9 mouse cellular contexts compared by ENCODE assay signal in genomic region chr10:126979636-126980151, GRCm38 (mm10). TPM values are rescaled to one million over a fixed set of nuclear protein-coding genes. Genes with fewer than 3 reads are reported as not detected.
DNase-seq lines count a peak whose midpoint lies in the region; ATAC-seq and TF ChIP-seq lines count a peak whose summit lies in the region.
"Had no signal": no experiment of that assay in that cellular context is flagged by ENCODE, and none has a peak within 500 bp of the region (broad histone marks: within the 10 kb centered on the region; RNA-seq: fewer than 3 reads in every experiment).

No protein-coding gene starts in this region.

- H3K4me1 ChIP-seq in forebrain, embryonic 15.5 days = peaks cover 53% of the 10 kb centered on the region
- H3K4me1 ChIP-seq in hindbrain, postnatal 0 days (ENCODE audit: insufficient read depth, low read length) = peaks cover 39% of the 10 kb centered on the region
- H3K4me1 ChIP-seq in limb, embryonic 13.5 days = peaks cover 57% of the 10 kb centered on the region
- peaks cover 23% of the 10 kb centered on the region for H3K4me1 ChIP-seq in midbrain, postnatal 0 days (ENCODE audit: insufficient read depth, low read length)

- H3K4me3 ChIP-seq in forebrain, embryonic 15.5 days = peak overlapping the region; percentile 94
- peak overlapping the region; percentile 98 for H3K4me3 ChIP-seq in hindbrain, postnatal 0 days (ENCODE audit: low read length)
- peak overlapping the region; percentile 96 for H3K4me3 ChIP-seq in limb, embryonic 13.5 days
- H3K4me3 ChIP-seq in midbrain, postnatal 0 days (ENCODE audit: low read depth, low read length) = peak overlapping the region; percentile 96

- H3K27ac ChIP-seq in forebrain, embryonic 15.5 days (replicated peaks) = peak overlapping the region; percentile 100
- peak overlapping the region; percentile 99 for H3K27ac ChIP-seq in hindbrain, postnatal 0 days
- H3K27ac ChIP-seq in limb, embryonic 13.5 days = peak overlapping the region; percentile 100
- H3K27ac ChIP-seq in midbrain, postnatal 0 days (ENCODE audit: low read depth, low read length) = peak overlapping the region; percentile 99

- no peak for ATAC-seq in forebrain, embryonic 15.5 days (replicated peaks)
- ATAC-seq in hindbrain, postnatal 0 days = 0 out of 2 replicates have a peak, but pooled peaks have one; percentile 12
- no peak for ATAC-seq in limb, embryonic 13.5 days (ENCODE audit: low FRiP score, low read depth)
- ATAC-seq in midbrain, postnatal 0 days (ENCODE audit: low FRiP score) = peak; percentile 8; the same call in 1 of the 2 replicates

- no peaks in the 10 kb centered on the region for H3K9me3 ChIP-seq in forebrain, embryonic 15.5 days
- H3K9me3 ChIP-seq in hindbrain, postnatal 0 days (ENCODE audit: low read length) = no peaks in the 10 kb centered on the region
- no peaks in the 10 kb centered on the region for H3K9me3 ChIP-seq in limb, embryonic 13.5 days
- no peaks in the 10 kb centered on the region for H3K9me3 ChIP-seq in midbrain, postnatal 0 days (ENCODE audit: low read length)

- H3K4me2 ChIP-seq in forebrain, embryonic 15.5 days (replicated peaks) = peak overlapping the region; percentile 86
- H3K4me2 ChIP-seq in hindbrain, postnatal 0 days (ENCODE audit: low read depth, low read length) = peak overlapping the region; percentile 91
- H3K4me2 ChIP-seq in limb, embryonic 13.5 days (replicated peaks) = peak overlapping the region; percentile 99
- peak overlapping the region; percentile 89 for H3K4me2 ChIP-seq in midbrain, postnatal 0 days (ENCODE audit: low read depth, low read length, poor library complexity, severe bottlenecking)

- TF ChIP-seq POLR2A in brain, embryonic 14.5 days (IDR thresholded peaks at IDR 0.05; ENCODE audit: borderline replicate concordance, extremely low read depth, insufficient read depth, insufficient read length, poor library complexity, severe bottlenecking) = 0 out of 2 replicates have a peak, but pooled peaks have one; percentile 8

- H3K9ac ChIP-seq in forebrain, embryonic 15.5 days (replicated peaks) = peak overlapping the region; percentile 94
- peak overlapping the region; percentile 96 for H3K9ac ChIP-seq in hindbrain, postnatal 0 days (replicated peaks; ENCODE audit: low read length)
- H3K9ac ChIP-seq in limb, embryonic 13.5 days = peak overlapping the region; percentile 99
- H3K9ac ChIP-seq in midbrain, postnatal 0 days (replicated peaks; ENCODE audit: low read length, poor library complexity, severe bottlenecking) = peak overlapping the region; percentile 87

- no peaks in the 10 kb centered on the region for H3K27me3 ChIP-seq in forebrain, embryonic 15.5 days
- no peaks in the 10 kb centered on the region for H3K27me3 ChIP-seq in hindbrain, postnatal 0 days (ENCODE audit: insufficient read depth, low read length)
- no peaks in the 10 kb centered on the region for H3K27me3 ChIP-seq in limb, embryonic 13.5 days
- no peaks in the 10 kb centered on the region for H3K27me3 ChIP-seq in midbrain, postnatal 0 days (ENCODE audit: insufficient read depth, low read length)
- H3K27me3 ChIP-seq: Patski had no signal

- peak; percentile 58 for DNase-seq in gastrocnemius, postnatal 10 days
- no peak for DNase-seq in gastrocnemius, adult 18-20 months (ENCODE audit: low spot score)
- DNase-seq in brain, embryonic 14.5 days (ENCODE audit: low read depth) = no peak
- peak; percentile 70 for DNase-seq in hindbrain, postnatal 0 days (ENCODE audit: low spot score)
- peak; percentile 44 for DNase-seq in midbrain, postnatal 0 days (ENCODE audit: low spot score)
- DNase-seq in thymus, postnatal 0 days (ENCODE audit: low spot score) = peak; percentile 47

- no peaks in the 10 kb centered on the region for H3K36me3 ChIP-seq in forebrain, embryonic 15.5 days
- H3K36me3 ChIP-seq in hindbrain, postnatal 0 days (ENCODE audit: insufficient read depth, low read length) = no peaks in the 10 kb centered on the region
- peaks cover 14% of the 10 kb centered on the region; the same call in 1 of the 2 replicates for H3K36me3 ChIP-seq in limb, embryonic 13.5 days
- H3K36me3 ChIP-seq in midbrain, postnatal 0 days (ENCODE audit: insufficient read depth, low read length) = no peaks in the 10 kb centered on the region

- TF ChIP-seq CTCF in brain, embryonic 14.5 days (IDR thresholded peaks at IDR 0.05; ENCODE audit: borderline replicate concordance, extremely low read depth, insufficient read depth, insufficient read length) = no peak
- TF ChIP-seq CTCF in hindbrain, postnatal 0 days (IDR thresholded peaks at IDR 0.05; ENCODE audit: low read depth) = no peak
- no peak for TF ChIP-seq CTCF in midbrain, postnatal 0 days (IDR thresholded peaks at IDR 0.05)

- under 1% methylated on average over 46 of the region's 57 CpGs for WGBS in forebrain, embryonic 15.5 days
- under 1% methylated on average over 41 of the region's 57 CpGs for WGBS in hindbrain, postnatal 0 days
- WGBS in limb, embryonic 13.5 days = under 1% methylated on average over 55 of the region's 57 CpGs
- under 1% methylated on average over 41 of the region's 57 CpGs for WGBS in midbrain, postnatal 0 days

RNA-seq across cellular contexts. Expression of gene Ctdsp2, which starts 1.2 kb away (rescaled TPM):
- total RNA-seq in gastrocnemius, postnatal 10 days (2021) = 100 to 1,000 TPM; 135 to 155 TPM
- total RNA-seq in gastrocnemius, adult 18-20 months (2021) = 100 to 1,000 TPM in 1 of 2 experiments, 10 to 100 TPM in 1; 84.5 to 110 TPM
- 73.2 and 79.8 TPM in 2 replicates for polyA plus RNA-seq in brain, embryonic 14.5 days (2012; rRNA removed)
- polyA plus RNA-seq in forebrain, embryonic 15.5 days (2015; fragmentation: Nextera tagmentation; extraction: Ambion mirVana) = 26.0 and 26.9 TPM in 2 replicates
- 64.5 and 64.7 TPM in 2 replicates for total RNA-seq in hindbrain, postnatal 0 days (2014; rRNA removed)
- 15.0 and 16.7 TPM in 2 replicates for polyA plus RNA-seq in hindbrain, postnatal 0 days (2015; fragmentation: Nextera tagmentation; extraction: Ambion mirVana)
- polyA plus RNA-seq in limb, embryonic 13.5 days (2015; fragmentation: Nextera tagmentation; extraction: Ambion mirVana) = 78.2 and 78.9 TPM in 2 replicates
- 50.1 and 54.6 TPM in 2 replicates for total RNA-seq in midbrain, postnatal 0 days (2014; rRNA removed)
- polyA plus RNA-seq in midbrain, postnatal 0 days (2015; fragmentation: Nextera tagmentation; extraction: Ambion mirVana) = 10.2 and 11.2 TPM in 2 replicates
- polyA plus RNA-seq in thymus, postnatal 0 days (2015; fragmentation: Nextera tagmentation; extraction: Ambion mirVana) = 30.3 and 34.3 TPM in 2 replicates

RNA-seq across cellular contexts. Expression of gene Avil, which starts 20.8 kb away (rescaled TPM):
- total RNA-seq in gastrocnemius, postnatal 10 days (2021) = under 1 TPM; 0.33 to 0.95 TPM
- total RNA-seq in gastrocnemius, adult 18-20 months (2021) = 1 to 10 TPM; 2.9 to 3.6 TPM
- polyA plus RNA-seq in brain, embryonic 14.5 days (2012; rRNA removed) = 0.28 and 1.7 TPM in 2 replicates
- 0.26 and 0.45 TPM in 2 replicates for polyA plus RNA-seq in forebrain, embryonic 15.5 days (2015; fragmentation: Nextera tagmentation; extraction: Ambion mirVana)
- 0.52 and 1.3 TPM in 2 replicates for total RNA-seq in hindbrain, postnatal 0 days (2014; rRNA removed)
- polyA plus RNA-seq in hindbrain, postnatal 0 days (2015; fragmentation: Nextera tagmentation; extraction: Ambion mirVana) = 0.98 and 1.4 TPM in 2 replicates
- 0.32 and 0.56 TPM in 2 replicates for polyA plus RNA-seq in limb, embryonic 13.5 days (2015; fragmentation: Nextera tagmentation; extraction: Ambion mirVana)
- 0.90 and 2.0 TPM in 2 replicates for total RNA-seq in midbrain, postnatal 0 days (2014; rRNA removed)
- polyA plus RNA-seq in midbrain, postnatal 0 days (2015; fragmentation: Nextera tagmentation; extraction: Ambion mirVana) = 1.2 and 1.3 TPM in 2 replicates
- 0.98 and 1.0 TPM in 2 replicates for polyA plus RNA-seq in thymus, postnatal 0 days (2015; fragmentation: Nextera tagmentation; extraction: Ambion mirVana)

RNA-seq across cellular contexts. Expression of gene Tsfm, which starts 50.9 kb away (rescaled TPM):
- total RNA-seq in gastrocnemius, postnatal 10 days (2021) = 10 to 100 TPM; 23.5 to 29.5 TPM
- total RNA-seq in gastrocnemius, adult 18-20 months (2021) = 10 to 100 TPM; 20.4 to 22.4 TPM
- 41.2 and 52.3 TPM in 2 replicates for polyA plus RNA-seq in brain, embryonic 14.5 days (2012; rRNA removed)
- polyA plus RNA-seq in forebrain, embryonic 15.5 days (2015; fragmentation: Nextera tagmentation; extraction: Ambion mirVana) = 67.3 and 70.6 TPM in 2 replicates
- 31.4 and 49.0 TPM in 2 replicates for total RNA-seq in hindbrain, postnatal 0 days (2014; rRNA removed)
- polyA plus RNA-seq in hindbrain, postnatal 0 days (2015; fragmentation: Nextera tagmentation; extraction: Ambion mirVana) = 62.4 and 62.7 TPM in 2 replicates
- polyA plus RNA-seq in limb, embryonic 13.5 days (2015; fragmentation: Nextera tagmentation; extraction: Ambion mirVana) = 80.8 and 81.1 TPM in 2 replicates
- 29.3 and 33.8 TPM in 2 replicates for total RNA-seq in midbrain, postnatal 0 days (2014; rRNA removed)
- 60.7 and 63.3 TPM in 2 replicates for polyA plus RNA-seq in midbrain, postnatal 0 days (2015; fragmentation: Nextera tagmentation; extraction: Ambion mirVana)
- 74.9 and 75.8 TPM in 2 replicates for polyA plus RNA-seq in thymus, postnatal 0 days (2015; fragmentation: Nextera tagmentation; extraction: Ambion mirVana)

Comparison
In these comparisons a context has a peak if more than half of its experiments do, and no peak if none do; other contexts are left out.
1. DNase-seq: peak in gastrocnemius, postnatal 10 days (single experiment), hindbrain, postnatal 0 days (single experiment), midbrain, postnatal 0 days (single experiment) and thymus, postnatal 0 days (single experiment); none in gastrocnemius, adult 18-20 months (single experiment) and brain, embryonic 14.5 days (single experiment).
2. ATAC-seq: peak in hindbrain, postnatal 0 days (single experiment) and midbrain, postnatal 0 days (single experiment); none in forebrain, embryonic 15.5 days (single experiment) and limb, embryonic 13.5 days (single experiment).
3. Peak in every context shown above with its lines, with median percentiles within 50 percentile points of each other: H3K27ac ChIP-seq, H3K4me2 ChIP-seq, H3K4me3 ChIP-seq and H3K9ac ChIP-seq.